Mouse (Mus musculus) lung, embryonic 14.5 days (tissue): ENCODE data around the gene Prr5l. TPM values are rescaled to one million over a fixed set of nuclear protein-coding genes. Genes with fewer than 3 reads are reported as not detected.

Source experiments
- ATAC-seq: fragments of 200-750 bp; cut with Nextera tagmentation; 2 replicates; pipeline ENCODE4 v1.8.0; 2017; ENCODE audit warnings: mild to moderate bottlenecking, moderate TSS enrichment, moderate library complexity; ENCODE audit not compliant: insufficient read depth
- DNase-seq: peaks from one replicate; pipeline ENCODE4 v3.0.0-alpha.2; 2015
- H3K27ac ChIP-seq: fragments of 300-500 bp; sonication (generic); 2 replicates; pipeline ENCODE4 v1.5.1; 2014; ENCODE audit warnings: low read depth, mild to moderate bottlenecking, moderate library complexity
- H3K27me3 ChIP-seq: fragments of 300-500 bp; sonication (generic); 2 replicates; pipeline ENCODE4 v1.6.1; 2014; ENCODE audit warnings: low read length, control low read depth; ENCODE audit not compliant: insufficient read depth
- H3K36me3 ChIP-seq: fragments of 300-500 bp; sonication (generic); 2 replicates; pipeline ENCODE4 v1.6.1; 2014; ENCODE audit warnings: control low read depth; ENCODE audit not compliant: insufficient read depth
- H3K4me1 ChIP-seq: fragments of 300-500 bp; sonication (generic); 2 replicates; pipeline ENCODE4 v1.6.1; 2014; ENCODE audit warnings: antibody characterized with exemption, control low read depth; ENCODE audit not compliant: insufficient read depth
- H3K4me2 ChIP-seq: fragments of 300-500 bp; sonication (generic); 2 replicates; pipeline ENCODE4 v1.6.1; 2014; ENCODE audit warnings: mild to moderate bottlenecking
- H3K4me3 ChIP-seq: fragments of 300-500 bp; sonication (generic); 2 replicates; pipeline ENCODE4 v1.5.1; 2014; ENCODE audit warnings: low read depth, low read length
- H3K9ac ChIP-seq: fragments of 300-500 bp; sonication (generic); 2 replicates; pipeline ENCODE4 v1.6.1; 2014
- H3K9me3 ChIP-seq: fragments of 300-500 bp; sonication (generic); 2 replicates; pipeline ENCODE4 v1.6.1; 2016; ENCODE audit warnings: low read depth, low read length, control low read depth
- CTCF ChIP-seq: IDR thresholded peaks from 2 replicates; pipeline ENCODE4 v1.5.1; 2016; ENCODE audit warnings: antibody characterized with exemption, low read depth
- WGBS: fragments of 180-500 bp; shearing (Covaris S2); extraction: QIAGEN DNeasy Blood & Tissue Kit; methylation state at CpG from one replicate; pipeline ENCODE4 v1.1.7; 2014; 5-methylcytosine and 5-hydroxymethylcytosine counted together
- polyA plus RNA-seq: library from polyadenylated mRNA; unstranded; fragments of >200 nt; fragmentation: Nextera tagmentation; extraction: Ambion mirVana; gene quantifications from 2 replicates; pipeline ENCODE4 v1.2.1, GENCODE M21; 2014

Gene Prr5l
- polyA plus RNA-seq, 1 experiment from 2014 or later: 48.9 TPM

GRCm38 (mm10) chr2:101739914-101740313 is 142.9 kb downstream of the Prr5l start:
- ATAC-seq (peak; percentile 61), DNase-seq (peak; percentile 36)
- peaks cover 42% of the 10 kb centered on the region; the same call in 1 of the 2 replicates for H3K36me3 ChIP-seq
- WGBS: 56% methylated on average over 5 of the region's 5 CpGs
- no peaks in the 10 kb centered on the region for H3K9me3 ChIP-seq
- no peak overlapping the region for H3K4me2 ChIP-seq
- no peak overlapping the region for H3K4me3 ChIP-seq
- H3K9ac ChIP-seq: no peak overlapping the region
- no peaks in the 10 kb centered on the region for H3K27me3 ChIP-seq
- H3K4me1 ChIP-seq: no peaks in the 10 kb centered on the region
- no peak for TF ChIP-seq CTCF
- peak overlapping the region; percentile 40 for H3K27ac ChIP-seq

GRCm38 (mm10) chr2:101733564-101733963 is 149.3 kb downstream of the Prr5l start:
- no peak overlapping the region for H3K4me3 ChIP-seq
- no peak overlapping the region for H3K4me2 ChIP-seq
- TF ChIP-seq CTCF: no peak
- peaks cover 56% of the 10 kb centered on the region for H3K36me3 ChIP-seq
- no peak for ATAC-seq
- no peaks in the 10 kb centered on the region for H3K27me3 ChIP-seq
- H3K27ac ChIP-seq: no peak overlapping the region
- H3K9me3 ChIP-seq: no peaks in the 10 kb centered on the region
- WGBS: 64% methylated on average over 3 of the region's 3 CpGs
- H3K9ac ChIP-seq: no peak overlapping the region
- no peaks in the 10 kb centered on the region for H3K4me1 ChIP-seq
- DNase-seq: no peak

GRCm38 (mm10) chr2:101732777-101733210 is 150.0 kb downstream of the Prr5l start:
- no peak overlapping the region for H3K4me3 ChIP-seq
- no peak for TF ChIP-seq CTCF
- H3K4me2 ChIP-seq: no peak overlapping the region
- ATAC-seq (no peak), DNase-seq (no peak)
- H3K27me3 ChIP-seq: no peaks in the 10 kb centered on the region
- no peak overlapping the region for H3K9ac ChIP-seq
- H3K27ac ChIP-seq: no peak overlapping the region
- H3K4me1 ChIP-seq: no peaks in the 10 kb centered on the region
- H3K9me3 ChIP-seq: no peaks in the 10 kb centered on the region
- peaks cover 51% of the 10 kb centered on the region for H3K36me3 ChIP-seq
- 84% methylated on average over 10 of the region's 10 CpGs for WGBS

- Histone ChIP-seq H3K27me3 (no peaks in the 10 kb centered on the region), H3K4me2 (no peak overlapping the region), H3K36me3 (peaks cover 42% of the 10 kb centered on the region), H3K4me1 (no peaks in the 10 kb centered on the region), H3K9me3 (no peaks in the 10 kb centered on the region), H3K27ac (no peak overlapping the region), H3K9ac (no peak overlapping the region), H3K4me3 (no peak overlapping the region)
- no peak for TF ChIP-seq CTCF
- ATAC-seq (no peak), DNase-seq (no peak)
Measured at GRCm38 (mm10) chr2:101730972-101731371, 151.9 kb downstream of the Prr5l start.

GRCm38 (mm10) chr2:101729472-101729871 is 153.4 kb downstream of the Prr5l start:
- no peak for TF ChIP-seq CTCF
- peaks cover 43% of the 10 kb centered on the region for H3K36me3 ChIP-seq
- DNase-seq: no peak
- H3K4me2 ChIP-seq: no peak overlapping the region
- H3K27ac ChIP-seq: no peak overlapping the region
- H3K4me1 ChIP-seq: no peaks in the 10 kb centered on the region
- no peak overlapping the region for H3K4me3 ChIP-seq
- H3K9me3 ChIP-seq: no peaks in the 10 kb centered on the region
- 45% methylated on average over 1 of the region's 1 CpGs for WGBS
- no peak for ATAC-seq
- H3K9ac ChIP-seq: no peak overlapping the region
- no peaks in the 10 kb centered on the region for H3K27me3 ChIP-seq

GRCm38 (mm10) chr2:101727787-101728186 is 155.0 kb downstream of the Prr5l start:
- H3K36me3 ChIP-seq: peaks cover 41% of the 10 kb centered on the region
- no peak for DNase-seq
- no peak for TF ChIP-seq CTCF

GRCm38 (mm10) chr2:101723333-101723881 is 159.4 kb downstream of the Prr5l start:
- Histone ChIP-seq H3K27me3 (no peaks in the 10 kb centered on the region), H3K36me3 (peaks cover 46% of the 10 kb centered on the region), H3K4me2 (no peak overlapping the region), H3K9me3 (no peaks in the 10 kb centered on the region), H3K4me1 (peaks cover 4% of the 10 kb centered on the region; the same call in 1 of the 2 replicates), H3K27ac (0 out of 2 replicates have a peak overlapping the region, but pooled peaks have one; percentile 27), H3K4me3 (no peak overlapping the region), H3K9ac (no peak overlapping the region)
- DNase-seq (no peak), ATAC-seq (no peak)
- TF ChIP-seq CTCF: no peak
- 69% methylated on average over 10 of the region's 10 CpGs for WGBS

More at GRCm38 (mm10) chr2:101727787-101728186, 155.0 kb downstream of the Prr5l start:
- Histone ChIP-seq H3K4me3 (no peak overlapping the region), H3K4me2 (no peak overlapping the region), H3K4me1 (peaks cover 2% of the 10 kb centered on the region; the same call in 1 of the 2 replicates), H3K27me3 (no peaks in the 10 kb centered on the region), H3K27ac (no peak overlapping the region), H3K9ac (no peak overlapping the region), H3K9me3 (no peaks in the 10 kb centered on the region)
- ATAC-seq: no peak
